Mouse (Mus musculus) retina, adult 2 months (tissue): Measurements from ENCODE around the gene Sorl1.
A peak's percentile ranks its signal among the peaks of the same experiment; 100 is the strongest.

Source experiments
- DNase-seq: peaks from one replicate; pipeline ENCODE4 v3.0.0-alpha.2; 2012; ENCODE audit warnings: low read depth, low spot score

Sorl1 gene

DNA sequence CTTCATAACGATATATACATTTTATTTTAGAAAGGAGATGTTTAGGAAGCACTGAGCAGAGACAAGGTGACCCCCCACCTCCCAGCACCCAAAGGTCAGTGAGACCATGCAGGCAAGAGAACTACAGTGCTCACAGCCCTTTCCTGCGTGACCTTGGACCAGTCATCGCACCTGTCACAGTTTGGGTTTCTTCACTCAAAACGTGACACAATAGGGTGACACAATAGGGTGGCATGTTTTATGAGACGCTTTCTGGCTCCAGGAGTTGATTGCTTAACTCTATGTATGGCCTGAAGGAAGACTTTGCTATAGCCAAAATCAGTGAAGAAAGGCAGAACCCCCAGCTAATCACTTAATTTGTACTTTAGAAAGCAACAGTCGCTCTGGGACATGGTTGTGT lies 1.7 kb downstream of the Sorl1 start:
- DNase-seq: no peak

DNA sequence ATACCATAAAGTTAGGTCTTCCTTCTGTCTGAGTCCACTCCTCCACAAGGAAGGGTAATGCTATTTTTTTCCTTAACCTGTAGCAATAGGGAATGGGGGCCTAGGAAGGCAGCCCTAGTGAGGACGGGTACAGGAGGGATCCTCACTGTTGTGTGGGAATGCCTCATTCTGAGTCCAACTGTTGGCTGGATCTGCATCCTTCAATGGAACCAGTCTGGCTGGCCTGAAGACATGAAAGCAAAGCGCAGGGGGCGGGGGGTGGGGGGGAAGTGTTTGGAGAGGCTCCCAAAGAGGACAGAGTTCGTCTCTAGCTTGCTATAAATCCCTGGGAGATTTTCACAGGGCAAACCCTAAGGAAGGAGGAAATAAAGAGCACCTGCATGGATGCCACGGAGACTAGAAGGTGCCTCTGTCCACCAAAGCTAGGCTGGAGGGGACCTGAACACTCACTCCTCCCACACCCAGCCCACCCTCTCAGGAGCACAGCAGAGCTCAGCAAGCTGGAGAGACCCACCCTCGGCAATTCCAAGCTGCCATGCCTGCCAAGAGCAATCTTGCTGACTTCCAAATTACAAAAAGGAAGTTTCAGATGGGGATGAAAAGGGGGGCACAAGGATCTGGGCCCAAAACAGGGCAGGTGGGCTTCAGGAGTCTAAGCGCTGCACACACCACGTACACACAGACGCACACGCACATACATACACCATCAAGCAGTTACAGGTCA lies 2.3 kb downstream of the Sorl1 start:
- DNase-seq: no peak

DNA sequence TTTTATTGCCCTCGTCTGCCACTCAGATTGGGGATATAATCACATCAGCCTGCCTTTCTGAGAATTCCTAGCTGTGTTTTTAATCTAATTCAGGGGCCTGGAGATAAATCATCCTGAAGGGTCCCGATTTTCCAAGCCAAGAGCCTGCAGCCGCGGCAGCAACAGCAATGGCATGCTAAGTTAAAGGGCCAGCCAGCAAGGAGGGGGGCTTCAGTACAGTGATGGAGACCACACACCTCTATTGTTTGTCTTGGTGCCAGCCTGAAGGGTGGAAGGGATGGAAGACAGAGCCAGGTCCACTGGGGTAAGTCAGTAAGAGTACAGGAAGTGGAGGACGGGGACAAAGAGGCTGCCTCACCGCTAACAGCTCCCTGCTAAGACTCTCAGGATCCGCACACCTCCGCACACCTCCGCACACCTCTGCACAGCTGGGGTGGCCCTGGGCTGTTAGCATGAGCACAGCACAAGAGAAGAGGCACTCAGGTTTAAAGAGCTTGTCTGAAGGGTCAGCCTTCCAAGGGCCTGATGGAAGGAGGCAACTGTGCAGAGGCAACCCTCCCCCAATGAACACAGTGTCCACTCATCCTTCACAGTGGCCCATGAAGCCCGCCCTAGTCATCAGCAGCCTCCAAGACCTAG lies 7.6 kb downstream of the Sorl1 start:
- no peak for DNase-seq

GRCm38 (mm10) chr9:42115078-42115477 lies 9.0 kb downstream of the Sorl1 start:
- no peak for DNase-seq

GRCm38 (mm10) chr9:42113316-42113715 lies 10.8 kb downstream of the Sorl1 start:
- no peak for DNase-seq

DNA sequence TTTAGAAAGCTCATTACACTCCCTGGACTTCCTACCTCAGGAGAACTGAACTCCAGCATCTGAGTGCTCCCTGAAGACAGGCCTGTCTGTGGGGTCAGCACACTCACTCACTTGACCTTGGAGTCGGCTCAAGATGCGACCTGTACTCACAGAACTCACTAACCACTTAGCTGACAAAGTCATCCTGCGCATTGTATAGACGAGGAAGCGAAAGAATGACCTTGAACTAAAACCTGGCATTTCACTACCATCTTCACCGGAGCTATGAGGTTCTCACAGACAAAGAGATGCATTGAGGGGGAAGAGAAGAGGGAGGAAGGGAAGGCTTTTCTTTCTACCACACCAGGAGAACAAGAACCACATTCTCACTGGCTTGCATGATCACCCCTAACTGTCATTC lies 11.4 kb downstream of the Sorl1 start:
- DNase-seq: no peak

DNA sequence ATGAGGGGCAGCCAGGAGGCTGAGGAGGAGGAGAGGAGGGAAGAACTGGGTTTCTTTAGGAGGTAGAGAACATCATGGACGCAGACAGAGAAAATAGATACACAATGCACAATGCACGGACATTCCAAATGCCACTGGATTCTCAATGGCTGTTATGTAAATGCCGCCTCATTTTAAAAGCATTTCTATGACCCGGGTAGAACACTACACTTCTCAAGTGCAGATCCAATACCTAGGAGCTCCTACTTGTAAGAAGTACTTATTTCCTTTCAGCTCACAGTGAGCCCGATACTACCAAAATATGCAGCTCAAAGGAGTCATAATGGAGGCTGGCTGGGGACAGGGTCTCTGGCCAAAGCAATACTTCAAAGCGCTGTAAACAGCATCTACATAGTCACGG lies 12.8 kb downstream of the Sorl1 start:
- DNase-seq: no peak

DNA sequence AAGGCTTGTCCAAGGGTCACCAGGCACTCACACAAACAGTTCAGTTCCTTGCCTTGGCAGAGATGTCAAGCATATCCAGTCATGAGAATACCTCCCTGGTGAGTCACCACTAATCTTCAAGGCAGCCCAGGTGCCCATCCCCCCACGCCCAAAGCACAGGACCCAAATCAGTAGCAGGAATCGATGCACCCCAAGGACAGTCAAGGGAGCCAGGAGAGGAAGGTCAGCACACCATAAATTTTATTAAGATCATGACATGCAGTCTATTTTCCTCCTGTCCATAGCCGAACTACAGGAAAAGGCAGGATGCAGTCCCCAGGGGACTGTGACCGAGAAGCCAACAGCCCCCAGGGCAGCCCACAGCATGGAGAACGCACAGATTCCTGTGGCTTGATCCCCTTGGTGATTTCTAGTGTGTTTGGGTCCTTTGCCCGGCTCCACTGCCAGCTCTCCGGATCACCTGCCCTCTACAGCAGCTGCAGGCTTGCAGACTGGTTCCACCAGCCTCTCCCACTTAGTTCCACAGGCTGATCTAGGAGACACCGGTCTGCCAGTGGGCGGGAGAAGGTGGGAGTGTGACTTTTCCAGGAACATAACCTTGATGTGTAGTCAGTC lies 14.2 kb downstream of the Sorl1 start:
- no peak for DNase-seq

GRCm38 (mm10) chr9:42109131-42109530 lies 15.0 kb downstream of the Sorl1 start:
- no peak for DNase-seq

GRCm38 (mm10) chr9:42108369-42108951 lies 15.6 kb downstream of the Sorl1 start:
- no peak for DNase-seq

DNA sequence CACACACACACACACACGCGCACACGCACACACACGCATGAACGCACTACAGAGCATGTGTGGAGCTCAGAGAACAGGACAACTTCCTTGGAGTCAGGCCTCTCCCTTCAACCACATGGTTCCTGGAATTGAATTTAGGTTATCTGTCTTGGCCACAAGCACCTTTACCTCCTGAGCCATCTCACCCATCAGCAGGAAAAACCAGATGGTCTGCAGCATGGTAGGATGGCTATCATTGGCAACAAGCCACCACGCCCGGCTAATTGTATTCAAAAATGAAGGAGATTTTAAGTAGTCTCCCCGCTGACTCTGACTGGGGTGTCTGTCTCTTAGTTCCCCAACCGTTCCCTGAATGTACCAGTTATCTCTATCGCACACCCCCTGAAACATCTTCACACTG lies 17.0 kb downstream of the Sorl1 start:
- no peak for DNase-seq

DNA sequence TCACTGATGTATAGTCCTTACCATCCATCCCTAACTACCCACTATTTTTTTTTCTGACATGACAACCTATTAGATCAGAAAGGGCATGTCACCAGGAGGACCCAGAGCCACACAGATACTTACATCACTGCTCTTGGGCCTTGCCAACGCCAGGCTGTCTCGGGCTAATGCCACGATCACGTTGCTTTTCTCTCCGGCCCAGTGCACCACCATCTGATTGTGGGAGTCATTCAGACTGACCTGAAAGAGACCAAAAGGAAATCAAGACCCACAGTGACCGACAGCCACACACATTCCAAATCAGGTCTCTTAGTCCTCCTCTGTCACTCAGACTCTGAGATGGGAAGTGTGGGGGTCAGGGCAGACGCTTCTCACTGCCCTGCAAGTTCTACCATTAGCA lies 17.8 kb downstream of the Sorl1 start:
- no peak for DNase-seq

- no peak for DNase-seq
Observed at GRCm38 (mm10) chr9:42103546-42103945, 20.6 kb downstream of the Sorl1 start.

- DNase-seq: no peak
Observed at GRCm38 (mm10) chr9:42102013-42102412, 22.1 kb downstream of the Sorl1 start.

GRCm38 (mm10) chr9:42101266-42101665 lies 22.8 kb downstream of the Sorl1 start:
- DNase-seq: no peak

- DNase-seq: no peak
Observed at GRCm38 (mm10) chr9:42100618-42101210, 23.4 kb downstream of the Sorl1 start.

DNA sequence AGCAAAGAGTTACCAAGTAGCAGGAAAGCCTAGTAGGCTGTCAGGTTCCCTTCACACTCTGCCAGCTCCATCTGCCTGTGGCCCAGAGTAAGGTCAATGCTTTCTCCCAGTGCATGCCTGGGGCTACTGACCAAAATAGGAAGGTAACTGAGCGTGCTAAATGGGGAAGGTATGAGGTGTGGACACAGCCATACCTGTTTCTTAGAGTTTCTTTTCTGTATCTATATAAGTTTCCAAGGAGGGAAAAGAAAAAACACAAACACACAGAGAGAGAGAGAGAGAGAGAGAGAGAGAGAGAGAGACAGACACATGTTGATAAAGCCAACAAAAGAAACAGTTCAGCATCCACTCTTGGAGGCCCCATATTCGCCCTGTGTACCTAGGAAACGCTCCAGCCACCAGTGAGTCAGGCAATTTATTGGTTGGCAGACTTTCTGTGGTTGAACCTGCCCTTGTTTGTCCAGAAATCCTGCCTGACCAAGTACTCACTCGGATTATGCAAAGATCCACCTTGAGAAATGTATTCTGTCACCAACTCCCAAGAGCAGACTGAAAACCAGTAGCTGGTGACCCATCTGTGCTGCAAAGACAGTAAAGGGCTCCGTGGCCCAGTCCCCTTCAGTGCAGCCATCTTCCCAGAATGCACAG lies 25.5 kb downstream of the Sorl1 start:
- no peak for DNase-seq

DNA sequence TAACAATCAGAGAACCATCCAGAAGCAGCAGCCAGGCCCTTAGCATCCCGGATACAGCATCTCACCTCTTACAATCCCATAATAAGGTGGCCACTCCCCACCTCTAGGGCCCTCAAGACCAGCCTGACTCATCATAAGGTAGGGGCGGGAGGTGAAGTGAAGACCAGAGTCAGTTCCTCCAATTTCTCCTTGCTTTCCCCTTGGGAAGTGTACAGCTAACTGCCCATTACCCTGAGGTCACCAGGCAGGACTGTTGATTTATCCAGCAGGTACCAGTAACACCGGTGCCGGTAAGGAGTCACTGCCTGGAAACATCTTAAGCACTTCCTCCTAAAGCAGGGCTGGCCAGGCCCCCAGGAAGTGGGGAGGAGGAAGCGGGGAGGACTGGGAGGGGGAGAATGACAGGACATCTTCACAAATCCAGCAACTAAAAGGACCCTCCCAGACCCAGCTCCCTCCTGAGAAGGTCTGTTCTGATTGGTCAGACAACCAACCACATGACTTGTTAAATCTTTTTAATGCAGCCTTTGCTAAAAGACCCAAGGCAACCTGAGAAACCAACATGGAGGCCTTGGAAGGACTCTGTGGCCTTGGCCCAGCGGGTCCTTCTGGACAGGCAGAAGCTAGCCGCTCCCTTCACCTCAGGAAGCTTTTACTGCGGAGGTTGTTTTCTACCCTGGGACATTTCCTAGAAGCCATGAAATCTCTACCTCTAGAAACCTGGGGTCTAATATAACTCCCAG lies 26.2 kb downstream of the Sorl1 start:
- DNase-seq: no peak

- no peak for DNase-seq
Observed at GRCm38 (mm10) chr9:42097006-42097730, 26.9 kb downstream of the Sorl1 start.

DNA sequence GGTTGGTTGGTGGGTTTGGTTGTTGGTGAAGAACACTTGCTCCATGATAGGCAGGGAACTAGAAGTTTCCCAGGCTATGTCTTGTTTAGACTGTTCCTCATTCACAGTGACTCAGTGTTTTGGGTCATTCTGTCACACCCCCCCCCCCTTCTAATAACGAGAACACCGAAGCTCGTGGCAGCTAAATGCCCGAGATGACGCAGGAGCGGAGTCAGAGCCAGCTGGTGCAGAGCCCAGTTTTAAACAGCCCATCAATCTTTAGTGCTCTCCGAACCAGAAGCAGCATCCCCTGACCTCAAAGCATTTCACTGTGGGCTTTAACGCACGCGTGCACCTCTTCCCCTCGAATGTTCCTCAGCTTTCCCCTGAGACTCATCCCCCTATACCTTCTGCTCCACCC lies 29.3 kb downstream of the Sorl1 start:
- DNase-seq: peak; percentile 23
